Mouse (Mus musculus): ENCODE measurements at regions not wholly inside any gene's neighbourhood (a gene's known extent, or its start where the extent isn't known, plus 50 kb on each side); places are given as distances from the start of the nearest gene placed in this dataset.

DNA sequence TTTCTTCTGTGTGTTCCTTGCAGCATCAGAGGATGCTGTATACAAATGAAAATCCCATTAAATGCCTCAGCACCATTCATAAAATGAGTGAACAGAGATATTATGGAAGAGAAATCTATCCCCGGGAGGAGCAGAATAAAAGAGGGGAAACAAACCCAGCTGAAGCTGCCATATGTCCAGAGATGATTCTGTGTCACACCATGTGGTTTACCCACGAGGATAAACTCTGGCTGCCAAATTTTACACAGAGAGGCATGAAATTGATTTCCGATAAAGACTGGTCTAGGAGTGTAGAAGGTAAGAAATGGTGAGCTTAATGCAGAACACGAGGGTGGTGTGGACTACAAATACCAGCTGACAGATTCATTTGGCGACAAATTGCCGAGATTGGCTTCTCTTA lies 111.1 kb downstream of the Mbip start:
- H3K9ac ChIP-seq (ENCODE audit: low read length) = no peak overlapping the region
- H3K4me2 ChIP-seq (replicated peaks; ENCODE audit: low read depth) = no peak overlapping the region
- TF ChIP-seq EP300 (optimal IDR thresholded peaks at IDR 0.05) (no peak), CTCF (IDR thresholded peaks at IDR 0.05; ENCODE audit: low read depth) (no peak)
- H3K4me3 ChIP-seq (ENCODE audit: low read depth, low read length) = no peak overlapping the region
- H3K4me1 ChIP-seq (replicated peaks; ENCODE audit: control insufficient read depth, insufficient read depth) = no peaks in the 10 kb centered on the region
- DNase-seq (ENCODE audit: low spot score) (no peak), ATAC-seq (ENCODE audit: low FRiP score, low TSS enrichment) (no peak)
- no peaks in the 10 kb centered on the region for H3K36me3 ChIP-seq (ENCODE audit: control insufficient read depth, insufficient read depth, low read length)
- no peaks in the 10 kb centered on the region for H3K9me3 ChIP-seq (ENCODE audit: control insufficient read depth, low read length)
- H3K27me3 ChIP-seq (ENCODE audit: control insufficient read depth, insufficient read depth, low read length) = no peaks in the 10 kb centered on the region
- WGBS = 71% methylated on average over 6 of the region's 6 CpGs
- H3K27ac ChIP-seq (replicated peaks) = no peak overlapping the region

- TF ChIP-seq CTCF (IDR thresholded peaks at IDR 0.05; ENCODE audit: low read depth) (no peak), EP300 (optimal IDR thresholded peaks at IDR 0.05) (no peak)
- DNase-seq (ENCODE audit: low spot score) (no peak), ATAC-seq (ENCODE audit: low FRiP score, low TSS enrichment) (no peak)
- Histone ChIP-seq H3K27ac (replicated peaks) (no peak overlapping the region), H3K4me3 (ENCODE audit: low read depth, low read length) (no peak overlapping the region), H3K27me3 (ENCODE audit: control insufficient read depth, insufficient read depth, low read length) (no peaks in the 10 kb centered on the region), H3K4me1 (replicated peaks; ENCODE audit: control insufficient read depth, insufficient read depth) (no peaks in the 10 kb centered on the region), H3K9me3 (ENCODE audit: control insufficient read depth, low read length) (no peaks in the 10 kb centered on the region), H3K4me2 (replicated peaks; ENCODE audit: low read depth) (no peak overlapping the region), H3K36me3 (ENCODE audit: control insufficient read depth, insufficient read depth, low read length) (no peaks in the 10 kb centered on the region), H3K9ac (ENCODE audit: low read length) (no peak overlapping the region)
Measured at GRCm38 (mm10) chr12:56233209-56233608, 112.5 kb downstream of the Mbip start.

DNA sequence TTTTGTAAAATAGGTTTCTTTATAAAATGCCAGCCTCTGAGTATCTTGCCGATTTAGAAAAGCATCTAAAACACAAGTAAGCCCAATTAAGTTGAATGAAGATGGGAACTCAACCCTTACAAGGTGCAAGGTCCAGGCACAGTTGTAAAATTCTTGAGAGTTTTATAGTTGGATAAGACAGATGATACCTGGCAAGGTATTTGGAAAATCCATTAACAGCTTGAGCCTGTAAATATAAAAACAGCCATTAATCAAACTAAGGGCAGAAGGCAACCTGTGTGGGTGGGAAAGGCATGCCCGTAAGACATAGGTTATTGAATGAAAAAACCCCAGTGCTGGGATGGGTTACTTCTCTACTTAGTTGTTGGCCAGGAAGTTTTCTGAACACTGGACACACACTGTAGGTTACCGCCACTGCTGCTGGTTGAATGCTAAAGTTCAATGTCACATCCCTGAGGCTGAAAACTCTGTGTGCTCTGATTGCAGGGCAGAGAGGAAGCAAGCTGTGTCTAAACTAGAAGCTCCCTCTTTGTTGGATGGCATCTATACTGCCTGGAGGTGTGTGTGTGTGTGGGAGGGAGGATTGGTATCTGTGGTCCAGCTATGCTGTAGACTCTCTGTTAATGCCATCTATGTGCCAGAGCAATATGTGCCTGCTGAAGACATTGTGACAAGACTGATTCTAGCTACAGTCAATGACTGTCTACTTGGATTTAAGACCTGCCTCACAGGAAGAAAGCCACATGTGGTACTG lies 121.4 kb downstream of the Mbip start:
- WGBS = 80% methylated on average over 3 of the region's 3 CpGs
- Histone ChIP-seq H3K27me3 (ENCODE audit: control insufficient read depth, insufficient read depth, low read length) (no peaks in the 10 kb centered on the region), H3K4me1 (replicated peaks; ENCODE audit: control insufficient read depth, insufficient read depth) (no peaks in the 10 kb centered on the region), H3K9me3 (ENCODE audit: control insufficient read depth, low read length) (no peaks in the 10 kb centered on the region), H3K4me3 (ENCODE audit: low read depth, low read length) (no peak overlapping the region), H3K27ac (replicated peaks) (no peak overlapping the region), H3K4me2 (replicated peaks; ENCODE audit: low read depth) (no peak overlapping the region), H3K36me3 (ENCODE audit: control insufficient read depth, insufficient read depth, low read length) (no peaks in the 10 kb centered on the region), H3K9ac (ENCODE audit: low read length) (no peak overlapping the region)
- TF ChIP-seq EP300 (optimal IDR thresholded peaks at IDR 0.05) (no peak), CTCF (IDR thresholded peaks at IDR 0.05; ENCODE audit: low read depth) (no peak)
- DNase-seq (ENCODE audit: low spot score) (no peak), ATAC-seq (ENCODE audit: low FRiP score, low TSS enrichment) (no peak)

GRCm38 (mm10) chr12:56193524-56193923 lies 152.2 kb downstream of the Mbip start:
- DNase-seq (ENCODE audit: low spot score) = no peak
- H3K4me3 ChIP-seq (ENCODE audit: low read depth, low read length) = no peak overlapping the region
- H3K27ac ChIP-seq (replicated peaks) = no peak overlapping the region
- no peak for ATAC-seq (ENCODE audit: low FRiP score, low TSS enrichment)
- no peak overlapping the region for H3K9ac ChIP-seq (ENCODE audit: low read length)
- H3K27me3 ChIP-seq (ENCODE audit: control insufficient read depth, insufficient read depth, low read length) = no peaks in the 10 kb centered on the region
- 50% methylated on average over 3 of the region's 3 CpGs for WGBS
- no peaks in the 10 kb centered on the region for H3K4me1 ChIP-seq (replicated peaks; ENCODE audit: control insufficient read depth, insufficient read depth)
- H3K36me3 ChIP-seq (ENCODE audit: control insufficient read depth, insufficient read depth, low read length) = no peaks in the 10 kb centered on the region
- H3K4me2 ChIP-seq (replicated peaks; ENCODE audit: low read depth) = no peak overlapping the region
- H3K9me3 ChIP-seq (ENCODE audit: control insufficient read depth, low read length) = no peaks in the 10 kb centered on the region
- TF ChIP-seq EP300 (optimal IDR thresholded peaks at IDR 0.05) (no peak), CTCF (IDR thresholded peaks at IDR 0.05; ENCODE audit: low read depth) (no peak)

DNA sequence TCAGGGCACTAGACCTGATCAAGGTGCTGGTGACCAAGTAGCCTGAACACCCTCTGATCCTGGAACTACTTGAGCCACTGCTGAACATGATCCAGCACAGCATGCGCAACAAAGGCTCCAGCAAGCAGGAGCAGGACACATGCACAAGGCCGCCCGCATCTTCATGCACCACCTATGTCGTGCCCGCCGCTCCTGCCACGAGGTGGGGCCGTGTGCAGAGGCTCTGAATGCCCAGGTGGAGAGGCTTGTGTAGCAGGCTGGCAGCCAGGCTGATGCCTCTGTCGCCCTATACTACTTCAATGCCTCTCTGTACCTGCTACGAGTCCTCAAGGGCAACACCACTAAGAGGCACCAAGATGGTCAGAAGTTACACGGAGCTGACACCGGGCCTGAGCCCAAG lies 156.1 kb downstream of the Mbip start:
- ATAC-seq (ENCODE audit: low FRiP score, low TSS enrichment) = no peak
- no peak overlapping the region for H3K4me3 ChIP-seq (ENCODE audit: low read depth, low read length)
- H3K27ac ChIP-seq (replicated peaks) = no peak overlapping the region
- WGBS = 87% methylated on average over 12 of the region's 12 CpGs
- TF ChIP-seq EP300 (optimal IDR thresholded peaks at IDR 0.05) (no peak), CTCF (IDR thresholded peaks at IDR 0.05; ENCODE audit: low read depth) (no peak)
- H3K4me2 ChIP-seq (replicated peaks; ENCODE audit: low read depth) = no peak overlapping the region
- H3K27me3 ChIP-seq (ENCODE audit: control insufficient read depth, insufficient read depth, low read length) = no peaks in the 10 kb centered on the region
- H3K4me1 ChIP-seq (replicated peaks; ENCODE audit: control insufficient read depth, insufficient read depth) = no peaks in the 10 kb centered on the region
- no peaks in the 10 kb centered on the region for H3K9me3 ChIP-seq (ENCODE audit: control insufficient read depth, low read length)
- H3K9ac ChIP-seq (ENCODE audit: low read length) = no peak overlapping the region
- no peaks in the 10 kb centered on the region for H3K36me3 ChIP-seq (ENCODE audit: control insufficient read depth, insufficient read depth, low read length)
- no peak for DNase-seq (ENCODE audit: low spot score)

GRCm38 (mm10) chr12:56160736-56161135 lies 185.0 kb downstream of the Mbip start:
- Histone ChIP-seq H3K4me3 (ENCODE audit: low read depth, low read length) (no peak overlapping the region), H3K36me3 (ENCODE audit: control insufficient read depth, insufficient read depth, low read length) (no peaks in the 10 kb centered on the region), H3K27me3 (ENCODE audit: control insufficient read depth, insufficient read depth, low read length) (no peaks in the 10 kb centered on the region), H3K9me3 (ENCODE audit: control insufficient read depth, low read length) (no peaks in the 10 kb centered on the region), H3K9ac (ENCODE audit: low read length) (no peak overlapping the region), H3K4me1 (replicated peaks; ENCODE audit: control insufficient read depth, insufficient read depth) (no peaks in the 10 kb centered on the region), H3K27ac (replicated peaks) (no peak overlapping the region), H3K4me2 (replicated peaks; ENCODE audit: low read depth) (no peak overlapping the region)
- WGBS = 64% methylated on average over 3 of the region's 3 CpGs
- DNase-seq (ENCODE audit: low spot score) = no peak
- no peak for TF ChIP-seq CTCF (IDR thresholded peaks at IDR 0.05; ENCODE audit: low read depth)
- TF ChIP-seq EP300 (optimal IDR thresholded peaks at IDR 0.05) = no peak
- no peak for ATAC-seq (ENCODE audit: low FRiP score, low TSS enrichment)

Measured in stomach, postnatal 0 days (tissue).